Mouse (Mus musculus) small intestine, adult 2 months (tissue): Measurements from ENCODE around the gene Kcnc3.

Experiments
- CTCF ChIP-seq: fragments of 200-500 bp; IDR thresholded peaks from 2 replicates; pipeline ENCODE4 v1.5.1; 2012; ENCODE audit warnings: low read depth, mild to moderate bottlenecking, control low read depth, inconsistent platforms, low read length, moderate library complexity, mixed read lengths; ENCODE audit not compliant: insufficient replicate concordance, insufficient read length; ENCODE audit errors: extremely low read depth
- POLR2A ChIP-seq: fragments of 200-500 bp; IDR thresholded peaks from 2 replicates; pipeline ENCODE4 v1.6.1; 2012; ENCODE audit warnings: low read depth, mild to moderate bottlenecking, control low read depth, inconsistent platforms, low read length, moderate library complexity

DNA sequence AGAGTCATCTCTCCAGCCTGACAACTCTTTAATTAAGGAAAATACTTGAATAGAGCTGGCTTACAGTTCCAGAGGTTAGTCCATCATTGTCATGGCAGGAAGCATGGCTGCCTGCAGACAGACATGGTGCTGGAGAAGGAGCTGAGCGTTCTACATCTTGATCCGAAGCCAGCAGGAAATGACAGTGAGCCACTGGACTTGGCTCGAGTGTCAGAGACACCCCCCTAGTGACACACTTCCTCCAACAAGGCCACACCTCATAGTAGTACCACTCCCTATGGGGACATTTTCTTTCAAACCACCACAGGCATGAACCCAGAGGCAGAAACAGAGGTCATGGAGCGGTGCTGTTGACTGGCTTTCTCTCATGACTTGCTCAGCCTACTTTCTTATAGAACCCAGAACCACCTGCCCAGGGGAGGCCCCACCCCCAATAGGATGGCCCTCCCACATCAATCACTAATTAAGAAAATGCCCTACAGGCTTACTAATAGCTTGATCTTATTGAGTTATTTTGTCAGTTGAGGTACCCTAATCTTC is 6.1 kb upstream of the Kcnc3 start:
- no peak for TF ChIP-seq POLR2A
- no peak for TF ChIP-seq CTCF
